Mouse (Mus musculus) T-helper 2 cell (primary cell): Measurements from ENCODE around the gene Sult2a6.

Experiments used
- in situ Hi-C: fragments of 300-600 bp; cut with MboI, MseI; formaldehyde crosslinking; loops from one replicate; pipeline ENCODE4 v1.15.1; 2025; ENCODE audit warnings: high pct_unique_total_duplicates

The Sult2a6 gene

DNA sequence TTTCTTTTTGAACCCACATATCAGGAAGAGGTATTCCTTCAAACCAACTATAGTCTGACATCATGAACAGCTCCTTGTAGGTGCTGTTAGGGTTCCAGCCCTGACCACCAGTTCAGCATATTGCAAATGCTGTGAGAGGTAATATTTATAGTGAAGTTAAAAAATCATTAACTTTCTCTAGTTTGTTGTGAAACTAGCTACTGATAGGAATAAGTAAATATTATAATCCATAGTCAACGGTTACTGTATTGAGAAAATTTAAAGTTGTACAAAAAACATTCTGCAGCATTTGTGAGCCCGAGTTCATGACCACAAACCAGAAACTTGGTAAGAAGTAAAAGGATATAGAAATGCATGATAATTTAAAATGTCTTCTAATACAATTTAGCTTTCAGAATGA, at the start of gene Sult2a6:
Gene Sult2a6, minus strand, starts transcription at position 101 of the 400 bp plus-strand sequence.
- in situ Hi-C loops, result no loop called here

- in situ Hi-C loops, result no loop called here
These were observed 39.4 kb downstream of the Sult2a6 start for GRCm38 (mm10) chr7:14215231-14215630.

DNA sequence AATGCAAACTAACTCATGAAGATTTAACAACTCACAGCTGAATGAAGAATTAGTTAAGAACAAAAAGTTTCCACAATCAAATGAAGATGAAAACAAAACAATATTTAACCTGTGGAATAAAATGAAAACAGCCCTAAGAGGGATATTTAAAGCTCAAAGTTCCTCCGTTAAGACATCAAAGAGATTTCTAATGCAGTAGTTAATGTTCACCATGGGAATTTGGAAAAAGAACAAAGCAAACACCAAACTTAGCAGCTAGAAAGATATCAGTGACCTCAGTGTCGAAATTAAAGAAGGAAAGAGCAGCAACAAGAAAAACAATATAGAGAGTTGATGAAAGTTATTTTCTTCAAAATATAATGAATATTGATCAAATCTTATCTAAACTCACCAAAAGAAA, 51.3 kb downstream of the Sult2a6 start:
- in situ Hi-C loops, result no loop called here

- in situ Hi-C loops, result no loop called here
These were observed 52.2 kb downstream of the Sult2a6 start for GRCm38 (mm10) chr7:14202487-14202886.
